Mouse (Mus musculus): ENCODE results near the gene Ppl. TPM values are rescaled to one million over a fixed set of nuclear protein-coding genes. Genes with fewer than 3 reads are reported as not detected.

Ppl gene
- total RNA-seq, 2 experiments from 2014 or later = 2.0 to 4.7 TPM

- no peak for DNase-seq
Observed at GRCm38 (mm10) chr16:5036649-5037234, 95.5 kb downstream of the Ppl start.

Other genes with a start within 250 kb of the Ppl start
- gene Mgrn1, start 246.2 kb downstream of the Ppl start, total RNA-seq (2021) = 10 to 100 TPM; 72.9 to 79.3 TPM
- 10 to 100 TPM; 54.6 to 74.1 TPM for gene Nudt16l1, start 193.7 kb downstream of the Ppl start, total RNA-seq (2021)
- 10 to 100 TPM; 31.2 to 42.2 TPM for gene Anks3, start 168.2 kb downstream of the Ppl start, total RNA-seq (2021)
- not detected for gene Sept12, start 134.6 kb downstream of the Ppl start, total RNA-seq (2021)
- not detected for gene Smim22, start 125.1 kb downstream of the Ppl start, total RNA-seq (2021)
- 10 to 100 TPM; 21.2 to 21.6 TPM for gene Rogdi, start 118.9 kb downstream of the Ppl start, total RNA-seq (2021)
- 10 to 100 TPM; 94.6 to 95.6 TPM for gene Glyr1, start 82.6 kb downstream of the Ppl start, total RNA-seq (2021)
- gene Ubn1, start 82.4 kb downstream of the Ppl start, total RNA-seq (2021) = 10 to 100 TPM; 35.2 to 38.5 TPM
- gene Sec14l5, start 14.7 kb upstream of the Ppl start, total RNA-seq (2021) = under 1 TPM in 1 of 2 experiments, not detected in 1; 0.13 TPM
- gene Nagpa, start 71.6 kb upstream of the Ppl start, total RNA-seq (2021) = 10 to 100 TPM; 22.4 to 27.2 TPM
- 10 to 100 TPM; 13.0 to 23.0 TPM for gene AU021092, start 89.9 kb upstream of the Ppl start, total RNA-seq (2021)
- 10 to 100 TPM; 30.2 to 38.6 TPM for gene Alg1, start 101.2 kb upstream of the Ppl start, total RNA-seq (2021)
- gene Eef2kmt, start 123.6 kb upstream of the Ppl start, total RNA-seq (2021) = 10 to 100 TPM; 23.3 to 33.5 TPM

Data from adrenal gland, postnatal 36 days (tissue).